Mouse (Mus musculus) T-helper 17 cell (primary cell): ENCODE measurements around the gene Tysnd1.

Experiments used
- in situ Hi-C, 2 experiments: fragments of 300-600 bp; cut with MboI, MseI; formaldehyde crosslinking; loops; 1 replicate in 1 of 2; 2 replicates in 1 of 2; pipeline ENCODE4 v1.15.1; 2025; ENCODE audit warnings: high pct_unique_total_duplicates in 2 of 2

The Tysnd1 gene

DNA sequence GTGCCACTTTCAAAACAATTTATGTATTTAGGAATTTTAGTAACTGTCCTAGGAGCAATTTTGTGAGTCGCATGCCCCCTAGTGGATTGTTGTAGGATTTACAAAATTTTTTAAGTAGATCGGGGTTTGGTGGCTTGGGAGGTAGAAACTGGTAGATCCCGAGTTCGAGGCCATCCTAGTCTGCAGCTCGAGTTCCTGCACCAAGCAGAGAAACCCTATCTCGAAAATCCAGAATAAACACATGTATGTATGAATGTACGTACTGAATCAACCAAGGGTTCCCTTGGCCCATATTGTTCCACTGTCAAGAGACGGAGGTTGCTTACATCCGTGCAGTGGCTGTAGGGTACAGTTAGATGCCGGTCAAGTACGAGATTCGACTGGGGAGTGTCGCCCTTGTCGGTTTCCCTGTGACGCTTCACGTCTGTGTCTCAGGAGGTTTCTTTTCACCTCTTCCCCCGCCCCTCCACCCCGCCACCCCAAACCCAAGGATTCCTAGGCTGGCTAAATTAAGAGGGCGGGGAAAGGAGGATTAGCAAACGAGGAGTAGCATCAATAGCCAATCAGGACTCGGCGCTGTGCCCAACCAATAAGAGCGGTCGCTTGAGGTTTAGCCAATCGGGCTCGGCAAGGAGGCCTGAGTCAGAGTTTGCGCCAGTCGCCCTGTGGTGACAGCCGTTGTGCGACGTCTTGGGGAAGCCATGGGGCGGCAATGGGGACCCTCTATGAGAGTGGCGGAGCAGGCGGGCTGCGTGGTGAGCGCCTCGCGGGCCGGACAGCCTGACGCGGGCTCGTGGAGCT, at the start of gene Tysnd1:
TSS of gene Tysnd1 (plus strand) at position 645 of the 801 bp plus-strand sequence.
- in situ Hi-C loops = loop anchor here (25.0 kb wide), 2 partner anchors 642 to 1092 kb away; partner anchors contain the start of gene Ccar1 (in 1 of the 2)

GRCm38 (mm10) chr10:61646557-61646956, 48.8 kb upstream of the Tysnd1 start:
- in situ Hi-C loops = no loop called here

DNA sequence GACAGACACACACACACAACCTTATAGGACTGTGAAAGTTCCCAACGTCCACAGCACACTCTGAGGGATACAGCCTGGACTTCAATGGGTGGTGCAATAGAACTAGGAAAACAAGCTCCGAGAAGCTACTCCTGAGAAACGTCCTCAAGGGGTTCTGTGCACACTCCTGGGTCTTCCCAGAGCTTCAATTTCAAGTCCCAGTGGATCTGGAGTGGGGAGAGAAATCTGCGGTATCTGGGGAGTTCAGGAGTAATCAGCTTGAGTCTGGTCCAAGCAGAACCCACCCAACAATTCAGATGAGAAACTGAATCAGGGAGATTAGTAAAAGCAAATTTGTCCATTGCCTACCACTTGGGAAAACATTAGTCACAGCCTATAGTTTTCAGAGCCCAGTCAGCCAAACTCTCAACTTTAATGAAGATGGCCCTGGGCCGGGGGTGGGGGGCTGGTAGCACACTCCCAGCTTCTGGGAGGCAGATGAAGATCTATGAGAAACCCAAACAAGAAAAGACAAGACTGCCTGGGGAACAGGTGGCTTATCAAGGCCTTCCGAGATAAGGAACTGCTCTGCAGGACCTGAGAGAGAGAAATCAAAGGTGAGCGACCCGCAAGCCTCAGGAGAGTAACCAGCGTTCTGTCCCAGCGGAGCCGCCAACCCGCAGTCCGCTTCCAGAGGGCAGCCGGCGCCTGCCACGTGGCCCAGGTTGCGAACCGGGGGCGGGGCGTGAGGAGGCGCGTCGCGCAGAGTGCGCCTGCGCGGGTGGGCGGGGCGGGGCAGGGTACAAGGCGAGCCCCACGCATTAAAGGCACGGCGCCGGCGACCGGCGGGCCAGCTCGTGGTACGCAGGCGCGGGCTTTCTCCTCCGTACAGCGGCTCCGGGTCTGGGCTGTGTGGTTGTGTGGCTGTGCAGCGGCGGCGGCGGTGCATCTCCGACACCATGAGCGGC, 47.3 kb upstream of the Tysnd1 start, which contains the start of gene Ppa1:
TSS of gene Ppa1 (plus strand) at position 763 of the 947 bp plus-strand sequence.
- in situ Hi-C loops = no loop called here

- in situ Hi-C loops = no loop called here
These were observed 46.3 kb upstream of the Tysnd1 start for GRCm38 (mm10) chr10:61648737-61649645.

DNA sequence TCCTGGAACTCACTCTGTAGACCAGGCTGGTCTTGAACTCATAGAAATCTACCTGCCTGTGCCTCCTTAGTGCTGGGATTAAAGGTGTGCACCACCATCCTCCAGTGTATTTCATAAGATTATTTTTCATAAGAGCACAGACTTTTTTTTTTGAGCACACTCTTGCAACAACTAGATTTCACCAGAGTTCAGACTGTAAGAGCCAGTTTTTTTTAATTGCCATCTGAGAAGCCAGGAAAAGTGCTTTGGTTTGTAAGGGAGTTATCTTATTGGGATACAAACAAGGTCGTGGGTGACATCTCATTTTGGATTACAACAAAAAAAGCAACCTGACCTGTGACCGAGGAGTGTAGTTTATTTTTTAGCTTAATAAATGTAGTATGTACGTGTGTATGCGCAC, 41.2 kb upstream of the Tysnd1 start:
- in situ Hi-C loops = loop anchor here (10.0 to 25.0 kb wide), 3 partner anchors 49 to 1108 kb away; partner anchors contain the start of gene Kif1bp (in 1 of the 2)

DNA sequence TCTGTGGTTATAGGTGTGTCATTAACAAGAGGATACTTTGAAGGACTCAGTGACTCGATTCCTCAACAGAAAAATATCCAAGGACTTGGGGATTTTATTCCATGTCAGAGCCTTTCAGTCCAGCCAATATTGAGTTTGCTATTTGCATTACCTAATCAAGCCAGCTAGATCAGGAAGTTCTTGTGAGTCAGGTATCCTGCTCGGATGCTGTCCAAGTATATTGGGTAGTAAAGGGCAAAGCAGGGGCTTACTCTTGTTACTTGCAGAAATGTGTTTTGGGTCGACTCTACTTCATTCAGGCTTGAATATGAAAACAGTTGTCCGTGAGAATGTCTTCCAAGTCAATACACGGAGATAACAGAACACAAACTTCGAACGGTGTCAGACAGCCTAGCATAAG, 40.6 kb upstream of the Tysnd1 start:
- in situ Hi-C loops = loop anchor here (5.0 to 25.0 kb wide), 4 partner anchors 47 to 1108 kb away; partner anchors contain the start of gene Kif1bp (in 1 of the 2)

GRCm38 (mm10) chr10:61655188-61655587, 40.1 kb upstream of the Tysnd1 start:
- in situ Hi-C loops = loop anchor here (5.0 to 25.0 kb wide), 4 partner anchors 48 to 1107 kb away; partner anchors contain the start of gene Kif1bp (in 1 of the 2)

GRCm38 (mm10) chr10:61656928-61657882, 38.1 kb upstream of the Tysnd1 start:
- in situ Hi-C loops = loop anchor here (5.0 to 25.0 kb wide), 4 partner anchors 50 to 1105 kb away; partner anchors contain the start of gene Kif1bp (in 1 of the 2)

- in situ Hi-C loops = loop anchor here (5.0 to 25.0 kb wide), 4 partner anchors 51 to 1104 kb away; partner anchors contain the start of gene Kif1bp (in 1 of the 2)
These were observed 37.3 kb upstream of the Tysnd1 start for GRCm38 (mm10) chr10:61657985-61658384.

DNA sequence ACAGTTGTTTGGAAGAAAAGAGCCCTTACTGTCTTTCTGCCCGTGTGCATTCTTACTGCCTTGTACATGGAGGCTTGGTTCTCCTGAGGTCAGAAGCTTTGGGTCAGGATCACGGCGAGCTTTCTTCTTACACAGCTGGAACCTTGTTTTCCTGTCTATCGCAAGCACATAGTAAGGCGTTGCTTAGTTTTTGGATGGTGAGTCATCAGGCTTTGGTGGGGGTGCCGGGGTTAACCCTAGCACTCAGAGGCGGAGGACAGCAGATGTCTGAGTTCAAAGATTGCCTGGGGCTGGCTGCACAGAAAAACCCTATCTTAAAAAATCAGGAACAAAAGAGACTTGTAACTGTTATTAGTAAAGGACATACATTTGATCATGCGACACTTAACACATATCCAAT, 33.4 kb upstream of the Tysnd1 start:
- in situ Hi-C loops = loop anchor here (25.0 kb wide), 2 partner anchors 925 to 1100 kb away; partner anchors contain the start of gene Kif1bp (in 1 of the 2)

- in situ Hi-C loops = loop anchor here (25.0 kb wide), 2 partner anchors 925 to 1100 kb away; partner anchors contain the start of gene Kif1bp (in 1 of the 2)
These were observed 32.8 kb upstream of the Tysnd1 start for GRCm38 (mm10) chr10:61662391-61662988.

DNA sequence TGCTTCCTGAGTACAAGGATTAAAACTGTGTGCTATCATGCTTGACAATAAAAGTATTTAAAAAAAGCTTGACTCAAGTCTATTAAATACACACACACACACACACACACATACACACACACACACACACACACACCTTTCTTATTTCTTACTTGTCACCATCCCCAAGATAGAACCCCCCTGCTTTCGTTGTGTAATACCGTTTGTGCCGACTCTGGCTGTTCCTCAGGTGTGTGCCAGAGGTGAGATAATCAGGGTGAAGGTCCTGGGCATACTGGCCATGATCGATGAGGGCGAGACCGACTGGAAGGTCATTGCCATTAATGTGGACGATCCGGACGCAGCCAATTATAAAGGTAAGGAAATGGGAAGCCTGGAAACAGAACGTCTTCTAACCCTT, 30.2 kb upstream of the Tysnd1 start:
- in situ Hi-C loops = loop anchor here (25.0 kb wide), 2 partner anchors 922 to 1097 kb away; partner anchors contain the start of gene Kif1bp (in 1 of the 2)

GRCm38 (mm10) chr10:61665651-61666050, 29.7 kb upstream of the Tysnd1 start:
- in situ Hi-C loops = loop anchor here (25.0 kb wide), 2 partner anchors 922 to 1097 kb away; partner anchors contain the start of gene Kif1bp (in 1 of the 2)

DNA sequence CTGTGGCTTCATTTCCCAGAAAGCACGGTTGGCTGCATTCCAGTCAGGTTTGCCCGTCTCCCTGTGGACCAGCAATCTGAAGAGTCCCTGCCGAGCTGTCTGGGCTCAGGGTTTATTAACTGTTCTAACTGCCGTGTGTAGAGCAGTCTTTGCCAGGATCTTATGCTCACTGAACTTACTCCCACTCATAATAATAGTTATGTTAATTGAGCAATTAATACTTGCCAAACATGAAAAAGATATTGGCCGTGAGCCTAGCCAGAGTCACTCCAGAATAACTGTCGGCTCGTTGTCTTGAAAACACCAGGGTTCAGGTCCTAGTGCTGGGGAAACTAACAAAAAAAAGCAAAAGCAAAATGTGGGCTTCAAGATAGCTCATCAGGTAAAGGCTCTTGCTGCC, 26.0 kb upstream of the Tysnd1 start:
- in situ Hi-C loops = loop anchor here (25.0 kb wide), 2 partner anchors 918 to 1093 kb away; partner anchors contain the start of gene Kif1bp (in 1 of the 2)

- in situ Hi-C loops = loop anchor here (25.0 kb wide), 2 partner anchors 917 to 1092 kb away; partner anchors contain the start of gene Kif1bp (in 1 of the 2)
These were observed 25.4 kb upstream of the Tysnd1 start for GRCm38 (mm10) chr10:61669896-61670295.

- in situ Hi-C loops = loop anchor here (25.0 kb wide), 2 partner anchors 917 to 1092 kb away; partner anchors contain the start of gene Kif1bp (in 1 of the 2)
These were observed 24.6 kb upstream of the Tysnd1 start for GRCm38 (mm10) chr10:61670758-61671157.

GRCm38 (mm10) chr10:61675935-61676334, 19.4 kb upstream of the Tysnd1 start:
- in situ Hi-C loops = loop anchor here (25.0 kb wide), 2 partner anchors 661 to 1111 kb away; partner anchors contain the start of gene Ccar1 (in 1 of the 2)

DNA sequence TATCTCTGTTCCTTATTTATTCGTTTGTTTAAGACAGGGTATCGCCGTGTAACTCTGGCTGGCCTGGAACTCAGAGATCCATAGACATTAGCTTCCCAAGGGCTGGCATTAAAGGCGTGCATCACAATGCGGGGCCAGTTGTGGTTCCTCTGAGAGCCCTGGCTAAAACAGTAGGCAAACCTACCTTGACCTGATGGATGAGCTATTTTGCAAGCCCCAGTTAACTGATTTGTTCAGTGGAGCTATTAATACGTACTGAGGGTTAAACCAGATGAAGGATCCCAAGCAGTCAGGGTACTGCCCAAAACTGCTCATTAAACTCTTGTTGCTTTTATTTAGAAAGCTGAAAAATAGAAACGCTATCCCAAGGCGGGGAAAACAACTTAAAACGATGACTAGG, 15.8 kb upstream of the Tysnd1 start:
- in situ Hi-C loops = loop anchor here (25.0 kb wide), 2 partner anchors 658 to 1108 kb away; partner anchors contain the start of gene Ccar1 (in 1 of the 2)
